Mouse (Mus musculus) forebrain, embryonic 16.5 days (tissue): ENCODE data around the gene Gmeb2. TPM values are rescaled to one million over a fixed set of nuclear protein-coding genes. Genes with fewer than 3 reads are reported as not detected.

Source experiments
- ATAC-seq: fragments of 200-750 bp; cut with Nextera tagmentation; 2 replicates; pipeline ENCODE4 v1.8.0; 2017; ENCODE audit warnings: mild to moderate bottlenecking, moderate library complexity
- H3K27ac ChIP-seq: fragments of 300-500 bp; sonication (generic); 2 replicates; pipeline ENCODE4 v1.5.1; 2014; ENCODE audit warnings: low read length, control low read depth
- H3K27me3 ChIP-seq: fragments of 300-500 bp; sonication (generic); replicated peaks from 2 replicates; pipeline ENCODE4 v1.6.1; 2014; ENCODE audit warnings: low read length; ENCODE audit not compliant: control insufficient read depth, insufficient read depth
- H3K36me3 ChIP-seq: fragments of 300-500 bp; sonication (generic); 2 replicates; pipeline ENCODE4 v1.6.1; 2014; ENCODE audit not compliant: control insufficient read depth, insufficient read depth
- H3K4me1 ChIP-seq: fragments of 300-500 bp; sonication (generic); replicated peaks from 2 replicates; pipeline ENCODE4 v1.6.1; 2014; ENCODE audit warnings: low read length; ENCODE audit not compliant: control insufficient read depth, insufficient read depth
- H3K4me2 ChIP-seq: fragments of 300-500 bp; sonication (generic); 2 replicates; pipeline ENCODE4 v1.6.1; 2014; ENCODE audit warnings: mild to moderate bottlenecking, low read length, control low read depth
- H3K4me3 ChIP-seq: fragments of 300-500 bp; sonication (generic); replicated peaks from 2 replicates; pipeline ENCODE4 v1.5.1; 2014; ENCODE audit warnings: mild to moderate bottlenecking, low read length, control low read depth
- H3K9ac ChIP-seq: fragments of 300-500 bp; sonication (generic); replicated peaks from 2 replicates; pipeline ENCODE4 v1.6.1; 2014; ENCODE audit warnings: low read depth, low read length, control low read depth
- H3K9me3 ChIP-seq: fragments of 300-500 bp; sonication (generic); 2 replicates; pipeline ENCODE4 v1.6.1; 2016; ENCODE audit warnings: low read length; ENCODE audit not compliant: control insufficient read depth
- WGBS: fragments of 180-500 bp; shearing (Covaris S2); extraction: QIAGEN DNeasy Blood & Tissue Kit; methylation state at CpG from one replicate; pipeline ENCODE4 v1.1.7; 2014; 5-methylcytosine and 5-hydroxymethylcytosine counted together
- polyA plus RNA-seq: library from polyadenylated mRNA; unstranded; fragments of >200 nt; fragmentation: Nextera tagmentation; extraction: Ambion mirVana; gene quantifications from 2 replicates; pipeline ENCODE4 v1.2.1, GENCODE M21; 2015

The Gmeb2 gene
- polyA plus RNA-seq, 1 experiment from 2014 or later: 22.7 TPM

GRCm38 (mm10) chr2:181219538-181220216 lies 68.2 kb downstream of the Gmeb2 start, which contains the start of gene Fndc11:
Fndc11 (plus strand) TSS chr2:181220013.
- Histone ChIP-seq H3K36me3 (no peaks in the 10 kb centered on the region), H3K9ac (peak within 1 kb of the TSS; percentile 22; the same call in 1 of the 2 replicates), H3K27me3 (no peaks in the 10 kb centered on the region), H3K27ac (no peak within 1 kb of the TSS), H3K9me3 (no peaks in the 10 kb centered on the region), H3K4me1 (peaks cover 9% of the 10 kb centered on the region), H3K4me3 (peak within 1 kb of the TSS; percentile 26), H3K4me2 (peak within 1 kb of the TSS; percentile 53)
- peak; percentile 69; the same call in 1 of the 2 replicates for ATAC-seq
- WGBS: 4% methylated on average over 25 of the region's 25 CpGs

GRCm38 (mm10) chr2:181218881-181219485 lies 68.9 kb downstream of the Gmeb2 start:
- no peak for ATAC-seq
- Histone ChIP-seq H3K27me3 (peaks cover 1% of the 10 kb centered on the region), H3K4me3 (no peak overlapping the region), H3K36me3 (no peaks in the 10 kb centered on the region), H3K9me3 (no peaks in the 10 kb centered on the region), H3K4me1 (peaks cover 9% of the 10 kb centered on the region), H3K9ac (no peak overlapping the region), H3K27ac (no peak overlapping the region), H3K4me2 (no peak overlapping the region)
- 64% methylated on average over 5 of the region's 5 CpGs for WGBS

- Histone ChIP-seq H3K4me2 (no peak overlapping the region), H3K4me1 (peaks cover 18% of the 10 kb centered on the region), H3K9me3 (no peaks in the 10 kb centered on the region), H3K27me3 (peaks cover 30% of the 10 kb centered on the region), H3K27ac (no peak overlapping the region), H3K4me3 (no peak overlapping the region), H3K9ac (no peak overlapping the region), H3K36me3 (no peaks in the 10 kb centered on the region)
- no peak for ATAC-seq
- WGBS: 93% methylated on average over 6 of the region's 6 CpGs
These were observed 71.8 kb downstream of the Gmeb2 start for GRCm38 (mm10) chr2:181216037-181216436.

GRCm38 (mm10) chr2:181213021-181213445 lies 74.8 kb downstream of the Gmeb2 start, which contains the start of gene Srms:
Srms (minus strand) TSS chr2:181213185.
- Histone ChIP-seq H3K27me3 (peaks cover 30% of the 10 kb centered on the region), H3K4me2 (peak within 1 kb of the TSS; percentile 46), H3K4me1 (peaks cover 9% of the 10 kb centered on the region), H3K36me3 (no peaks in the 10 kb centered on the region), H3K9ac (no peak within 1 kb of the TSS), H3K9me3 (no peaks in the 10 kb centered on the region), H3K27ac (no peak within 1 kb of the TSS), H3K4me3 (peak within 1 kb of the TSS; percentile 29)
- no peak for ATAC-seq
- WGBS: under 1% methylated on average over 17 of the region's 17 CpGs

GRCm38 (mm10) chr2:181212389-181213020 lies 75.3 kb downstream of the Gmeb2 start:
- H3K27ac ChIP-seq: no peak overlapping the region
- WGBS: 2% methylated on average over 34 of the region's 34 CpGs

GRCm38 (mm10) chr2:181206118-181206517 lies 81.7 kb downstream of the Gmeb2 start:
- WGBS: 84% methylated on average over 9 of the region's 9 CpGs
- no peak for ATAC-seq
- H3K9me3 ChIP-seq: no peaks in the 10 kb centered on the region

More at GRCm38 (mm10) chr2:181212389-181213020, 75.3 kb downstream of the Gmeb2 start:
- no peak for ATAC-seq
- H3K9me3 ChIP-seq: no peaks in the 10 kb centered on the region
- H3K9ac ChIP-seq: no peak overlapping the region
- H3K27me3 ChIP-seq: peaks cover 30% of the 10 kb centered on the region
- peak overlapping the region; percentile 46 for H3K4me2 ChIP-seq
- H3K4me1 ChIP-seq: peaks cover 9% of the 10 kb centered on the region
- H3K36me3 ChIP-seq: no peaks in the 10 kb centered on the region
- peak overlapping the region; percentile 29 for H3K4me3 ChIP-seq

GRCm38 (mm10) chr2:181205678-181206077 lies 82.2 kb downstream of the Gmeb2 start:
- no peaks in the 10 kb centered on the region for H3K27me3 ChIP-seq
- no peak overlapping the region for H3K27ac ChIP-seq
- no peak for ATAC-seq
- H3K9me3 ChIP-seq: no peaks in the 10 kb centered on the region
- H3K4me1 ChIP-seq: no peaks in the 10 kb centered on the region
- H3K36me3 ChIP-seq: no peaks in the 10 kb centered on the region
- H3K9ac ChIP-seq: no peak overlapping the region
- H3K4me2 ChIP-seq: no peak overlapping the region
- H3K4me3 ChIP-seq: no peak overlapping the region
- 91% methylated on average over 5 of the region's 5 CpGs for WGBS

More at GRCm38 (mm10) chr2:181206118-181206517, 81.7 kb downstream of the Gmeb2 start:
- no peak overlapping the region for H3K9ac ChIP-seq
- no peak overlapping the region for H3K27ac ChIP-seq
- H3K4me3 ChIP-seq: no peak overlapping the region
- no peaks in the 10 kb centered on the region for H3K4me1 ChIP-seq
- H3K36me3 ChIP-seq: no peaks in the 10 kb centered on the region
- H3K4me2 ChIP-seq: no peak overlapping the region
- H3K27me3 ChIP-seq: peaks cover 1% of the 10 kb centered on the region; the same call in 1 of the 2 replicates

GRCm38 (mm10) chr2:181202886-181203285 lies 84.9 kb downstream of the Gmeb2 start:
- no peaks in the 10 kb centered on the region for H3K4me1 ChIP-seq
- no peak overlapping the region for H3K9ac ChIP-seq
- H3K27ac ChIP-seq: no peak overlapping the region
- H3K4me2 ChIP-seq: no peak overlapping the region
- no peaks in the 10 kb centered on the region for H3K27me3 ChIP-seq
- no peak overlapping the region for H3K4me3 ChIP-seq
- H3K9me3 ChIP-seq: no peaks in the 10 kb centered on the region
- ATAC-seq: no peak
- WGBS: 77% methylated on average over 6 of the region's 6 CpGs
- no peaks in the 10 kb centered on the region for H3K36me3 ChIP-seq

GRCm38 (mm10) chr2:181202422-181202821 lies 85.4 kb downstream of the Gmeb2 start, which contains the start of gene Ptk6:
Ptk6 (minus strand) TSS chr2:181202789.
- Histone ChIP-seq H3K27ac (no peak within 1 kb of the TSS), H3K4me2 (no peak within 1 kb of the TSS), H3K27me3 (no peaks in the 10 kb centered on the region), H3K4me3 (no peak within 1 kb of the TSS), H3K9me3 (no peaks in the 10 kb centered on the region), H3K9ac (no peak within 1 kb of the TSS), H3K4me1 (no peaks in the 10 kb centered on the region), H3K36me3 (no peaks in the 10 kb centered on the region)
- 88% methylated on average over 3 of the region's 3 CpGs for WGBS
- ATAC-seq: no peak
